Mouse (Mus musculus) heart, postnatal 0 days (tissue): ENCODE results near the gene Usp39. TPM values are rescaled to one million over a fixed set of nuclear protein-coding genes. Genes with fewer than 3 reads are reported as not detected.
A peak's percentile ranks its signal among the peaks of the same experiment; 100 is the strongest.

ENCODE experiments used
- ATAC-seq: fragments of 200-750 bp; cut with Nextera tagmentation; 2 replicates; pipeline ENCODE4 v1.8.0; 2017; ENCODE audit warnings: low read depth, moderate number of reproducible peaks, moderate library complexity; ENCODE audit not compliant: insufficient read depth
- DNase-seq: peaks from one replicate; pipeline ENCODE4 v3.0.0-alpha.2; 2016; ENCODE audit warnings: low spot score
- H3K27ac ChIP-seq: fragments of 300-500 bp; sonication (generic); 2 replicates; pipeline ENCODE4 v1.5.1; 2014; ENCODE audit warnings: low read depth, mild to moderate bottlenecking
- H3K27me3 ChIP-seq: fragments of 300-500 bp; sonication (generic); 2 replicates; pipeline ENCODE4 v1.6.1; 2014; ENCODE audit warnings: low read length, mixed read lengths; ENCODE audit not compliant: control insufficient read depth, insufficient read depth
- H3K36me3 ChIP-seq: fragments of 300-500 bp; sonication (generic); replicated peaks from 2 replicates; pipeline ENCODE4 v1.6.1; 2014; ENCODE audit warnings: low read length, mixed read lengths; ENCODE audit not compliant: control insufficient read depth, insufficient read depth
- H3K4me1 ChIP-seq: fragments of 300-500 bp; sonication (generic); 2 replicates; pipeline ENCODE4 v1.6.1; 2014; ENCODE audit warnings: antibody characterized with exemption; ENCODE audit not compliant: control insufficient read depth, insufficient read depth
- H3K4me2 ChIP-seq: fragments of 300-500 bp; sonication (generic); 2 replicates; pipeline ENCODE4 v1.6.1; 2014; ENCODE audit warnings: low read depth, mild to moderate bottlenecking, low read length, moderate library complexity
- H3K4me3 ChIP-seq: fragments of 300-500 bp; sonication (generic); 2 replicates; pipeline ENCODE4 v1.5.1; 2014; ENCODE audit warnings: low read depth, low read length
- H3K9ac ChIP-seq: fragments of 300-500 bp; sonication (generic); replicated peaks from 2 replicates; pipeline ENCODE4 v1.6.1; 2014; ENCODE audit warnings: low read depth, low read length, mixed read lengths
- H3K9me3 ChIP-seq: fragments of 300-500 bp; sonication (generic); replicated peaks from 2 replicates; pipeline ENCODE4 v1.6.1; 2016; ENCODE audit warnings: low read length; ENCODE audit not compliant: control insufficient read depth
- CTCF ChIP-seq: IDR thresholded peaks from 2 replicates; pipeline ENCODE4 v1.5.1; 2016; ENCODE audit warnings: antibody characterized with exemption, control low read depth, low read depth
- EP300 ChIP-seq: IDR thresholded peaks from 2 replicates; pipeline ENCODE4 v1.6.1; 2016; ENCODE audit warnings: antibody characterized with exemption, low read depth
- WGBS: fragments of 180-500 bp; shearing (Covaris S2); extraction: QIAGEN DNeasy Blood & Tissue Kit; methylation state at CpG from one replicate; pipeline ENCODE4 v1.1.7; 2014; 5-methylcytosine and 5-hydroxymethylcytosine counted together
- polyA plus RNA-seq: library from polyadenylated mRNA; unstranded; fragments of >200 nt; fragmentation: Nextera tagmentation; extraction: Ambion mirVana; gene quantifications from 2 replicates; pipeline ENCODE4 v1.2.1, GENCODE M21; 2015
- total RNA-seq: library from RNA; depleted of rRNA; stranded (reverse); fragments of >200 nt; gene quantifications from 2 replicates; pipeline ENCODE4 v1.2.3, GENCODE M21; 2014; ENCODE audit warnings: low replicate concordance

The Usp39 gene
- total and polyA plus RNA-seq, 2 experiments from 2014 or later: 16.9 to 50.9 TPM

- ATAC-seq (no peak), DNase-seq (no peak)
- Histone ChIP-seq H3K4me3 (no peak overlapping the region), H3K9me3 (no peaks in the 10 kb centered on the region), H3K27me3 (no peaks in the 10 kb centered on the region), H3K4me1 (peaks cover 19% of the 10 kb centered on the region), H3K9ac (no peak overlapping the region), H3K4me2 (no peak overlapping the region), H3K36me3 (peaks cover 21% of the 10 kb centered on the region), H3K27ac (no peak overlapping the region)
- 51% methylated on average over 2 of the region's 2 CpGs for WGBS
- no peak for TF ChIP-seq CTCF
- TF ChIP-seq EP300: no peak
Measured at GRCm38 (mm10) chr6:72359343-72359742, 14.4 kb upstream of the Usp39 start.

- H3K4me1 ChIP-seq: peaks cover 19% of the 10 kb centered on the region
- no peak overlapping the region for H3K9ac ChIP-seq
- no peak for TF ChIP-seq CTCF
- no peak for TF ChIP-seq EP300
- DNase-seq: no peak
- H3K4me2 ChIP-seq: no peak overlapping the region
- WGBS: 92% methylated on average over 10 of the region's 10 CpGs
- no peaks in the 10 kb centered on the region for H3K9me3 ChIP-seq
- ATAC-seq: no peak
- H3K27me3 ChIP-seq: no peaks in the 10 kb centered on the region
- no peak overlapping the region for H3K4me3 ChIP-seq
- H3K36me3 ChIP-seq: peaks cover 21% of the 10 kb centered on the region
- no peak overlapping the region for H3K27ac ChIP-seq
Measured at GRCm38 (mm10) chr6:72358086-72358764, 13.2 kb upstream of the Usp39 start.

- Histone ChIP-seq H3K9me3 (no peaks in the 10 kb centered on the region), H3K27ac (no peak overlapping the region), H3K9ac (no peak overlapping the region), H3K27me3 (no peaks in the 10 kb centered on the region), H3K4me2 (no peak overlapping the region), H3K4me3 (no peak overlapping the region), H3K36me3 (peaks cover 21% of the 10 kb centered on the region), H3K4me1 (peaks cover 27% of the 10 kb centered on the region)
- DNase-seq (no peak), ATAC-seq (no peak)
- WGBS: 51% methylated on average over 5 of the region's 5 CpGs
- TF ChIP-seq CTCF (no peak), EP300 (no peak)
Measured at GRCm38 (mm10) chr6:72357164-72358079, 12.4 kb upstream of the Usp39 start.

GRCm38 (mm10) chr6:72356001-72356532 lies 11.1 kb upstream of the Usp39 start:
- no peak for TF ChIP-seq EP300
- TF ChIP-seq CTCF: no peak
- Histone ChIP-seq H3K27ac (no peak overlapping the region), H3K4me2 (peak overlapping the region; percentile 93), H3K27me3 (no peaks in the 10 kb centered on the region), H3K9ac (peak overlapping the region; percentile 52), H3K9me3 (no peaks in the 10 kb centered on the region), H3K4me3 (peak overlapping the region; percentile 72), H3K4me1 (peaks cover 22% of the 10 kb centered on the region), H3K36me3 (peaks cover 22% of the 10 kb centered on the region)
- DNase-seq (no peak), ATAC-seq (no peak)
- 19% methylated on average over 8 of the region's 8 CpGs for WGBS

GRCm38 (mm10) chr6:72355066-72355911 lies 10.3 kb upstream of the Usp39 start, which contains the start of gene Tmem150a:
Gene Tmem150a, plus strand, starts transcription at chr6:72355447.
- H3K9me3 ChIP-seq: no peaks in the 10 kb centered on the region
- H3K4me1 ChIP-seq: peaks cover 21% of the 10 kb centered on the region
- peak; percentile 95 for ATAC-seq
- TF ChIP-seq CTCF (peak; percentile 39), EP300 (no peak)
- H3K4me3 ChIP-seq: peak within 1 kb of the TSS; percentile 72
- H3K27ac ChIP-seq: peak within 1 kb of the TSS; percentile 64
- H3K9ac ChIP-seq: peak within 1 kb of the TSS; percentile 52
- under 1% methylated on average over 71 of the region's 71 CpGs for WGBS
- H3K36me3 ChIP-seq: peaks cover 30% of the 10 kb centered on the region
- DNase-seq: peak; percentile 84
- no peaks in the 10 kb centered on the region for H3K27me3 ChIP-seq
- H3K4me2 ChIP-seq: peak within 1 kb of the TSS; percentile 93
